Mouse (Mus musculus) MEL-GATA-1-ER (cell line): Measurements from ENCODE around the gene Osbpl11.
"Not testable (repeated sequence)": the region's sequence is repeated elsewhere in the genome, so short reads cannot be mapped to it uniquely, and the experiment has no call there.

Experiments used
- DNase-seq: peaks from one replicate; pipeline ENCODE4 v3.0.0-alpha.2; 2012; ENCODE audit warnings: low read depth; ENCODE audit errors: extremely low read depth

Osbpl11 gene

GRCm38 (mm10) chr16:33184901-33185260 is at the start of gene Osbpl11:
Gene Osbpl11, plus strand, starts transcription at chr16:33185071.
- peak; percentile 84 for DNase-seq

- DNase-seq = no peak
Measured at GRCm38 (mm10) chr16:33135167-33135566, 49.7 kb upstream of the Osbpl11 start.

DNA sequence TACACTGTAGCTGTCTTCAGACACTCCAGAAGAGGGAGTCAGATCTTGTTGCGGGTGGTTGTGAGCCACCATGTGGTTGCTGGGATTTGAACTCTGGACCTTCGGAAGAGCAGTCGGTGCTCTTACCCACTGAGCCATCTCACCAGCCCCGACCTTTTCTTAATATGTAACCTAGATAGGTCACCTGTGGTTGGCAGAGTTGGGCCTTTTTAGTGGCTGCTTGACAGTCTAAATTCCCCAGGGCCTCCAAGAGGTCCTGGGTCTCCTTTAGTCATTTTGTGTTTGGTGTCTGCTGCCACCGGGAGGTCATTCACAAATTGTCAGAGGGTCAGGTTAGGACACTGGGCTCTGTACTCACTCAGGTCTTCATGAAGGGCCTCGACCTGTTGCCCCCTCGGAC is 45.8 kb upstream of the Osbpl11 start:
- DNase-seq = not testable (repeated sequence)

DNA sequence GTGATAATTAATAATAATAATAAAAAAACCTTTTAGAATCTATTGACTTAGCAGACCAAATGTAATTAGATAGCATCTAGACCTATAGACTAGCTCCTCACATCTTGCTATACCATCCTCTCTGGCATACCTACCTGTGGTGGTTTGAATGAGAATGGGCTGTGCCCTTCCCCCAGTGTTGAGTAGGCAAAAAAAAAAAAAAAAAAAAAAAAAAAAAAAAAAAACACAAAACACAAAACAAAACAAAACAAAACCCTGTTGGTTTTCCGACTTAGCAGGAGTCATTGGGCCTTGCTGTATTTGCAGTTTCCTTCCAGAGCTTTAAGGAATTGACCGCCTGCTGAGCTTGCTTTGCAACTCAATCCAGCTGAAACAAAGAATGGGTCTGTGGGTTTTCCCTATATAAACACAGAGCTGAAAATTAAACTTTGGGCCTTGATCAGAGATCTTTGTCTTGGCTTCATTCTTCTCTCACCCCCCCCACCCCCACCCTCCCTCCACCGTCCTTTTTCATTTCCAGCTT is 43.1 kb upstream of the Osbpl11 start:
- DNase-seq = no peak

DNA sequence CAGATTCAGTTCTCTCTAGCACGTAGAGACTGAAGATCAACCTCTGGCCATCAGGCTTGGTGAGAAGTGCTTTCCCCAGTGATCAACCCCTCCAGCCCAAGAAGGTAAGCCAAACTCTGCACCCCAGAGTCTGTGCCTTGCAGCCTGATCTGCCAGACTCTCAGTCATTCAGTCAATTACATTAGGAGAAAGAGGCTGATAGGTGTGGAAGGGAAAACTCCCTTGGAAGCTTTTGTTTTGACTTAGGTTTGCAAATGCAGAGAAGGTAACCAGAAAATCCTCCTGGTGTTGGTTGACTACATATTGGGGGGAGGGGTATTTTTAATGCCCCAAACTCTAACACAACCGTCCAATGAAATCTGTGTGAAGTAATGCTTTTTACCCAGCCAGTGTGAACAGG is 41.4 kb upstream of the Osbpl11 start:
- no peak for DNase-seq

GRCm38 (mm10) chr16:33146185-33146584 is 38.7 kb upstream of the Osbpl11 start:
- no peak for DNase-seq

- no peak for DNase-seq
Measured at GRCm38 (mm10) chr16:33148135-33148534, 36.7 kb upstream of the Osbpl11 start.

- not testable (repeated sequence) for DNase-seq
Measured at GRCm38 (mm10) chr16:33150875-33151274, 34.0 kb upstream of the Osbpl11 start.

- DNase-seq = no peak
Measured at GRCm38 (mm10) chr16:33151558-33151957, 33.3 kb upstream of the Osbpl11 start.

DNA sequence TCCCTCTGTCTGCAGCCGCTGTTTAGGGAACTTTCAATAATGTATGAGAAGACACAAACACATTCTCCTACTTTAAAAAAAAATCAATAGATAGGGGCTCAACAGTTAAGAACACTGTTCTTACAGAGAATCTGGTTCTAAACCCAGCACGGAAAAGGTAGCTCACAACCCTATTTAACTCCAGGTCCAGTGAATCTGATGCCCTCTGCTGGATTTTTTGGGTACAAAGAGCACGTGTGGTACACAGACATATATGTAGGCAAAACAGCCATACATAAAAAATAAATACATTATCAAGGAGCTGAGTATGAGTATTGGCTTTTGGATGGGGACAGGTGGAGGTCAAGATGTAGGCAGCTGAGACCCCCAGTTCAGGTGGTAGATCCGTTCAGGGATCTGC is 29.9 kb upstream of the Osbpl11 start:
- DNase-seq = peak; percentile 55

DNA sequence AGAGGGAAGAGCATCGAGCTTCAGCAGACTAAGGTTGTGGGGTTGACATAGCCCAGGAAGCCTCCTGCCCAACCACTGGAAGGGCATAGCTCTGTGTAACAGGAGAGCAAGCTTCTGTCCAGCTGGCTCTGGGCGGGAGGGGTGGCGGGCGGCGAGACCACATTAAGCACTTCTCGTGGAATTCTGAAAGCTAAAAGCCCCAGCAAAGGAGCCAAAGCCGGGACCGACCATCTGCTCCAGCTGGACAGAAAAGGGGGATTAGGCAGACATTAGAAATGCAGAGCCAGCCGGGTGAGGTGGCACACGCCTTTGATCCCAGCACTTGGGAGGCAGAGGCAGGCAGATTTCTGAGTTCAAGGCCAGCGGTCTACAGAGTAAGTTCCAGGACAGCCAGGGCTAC is 26.9 kb upstream of the Osbpl11 start:
- no peak for DNase-seq

DNA sequence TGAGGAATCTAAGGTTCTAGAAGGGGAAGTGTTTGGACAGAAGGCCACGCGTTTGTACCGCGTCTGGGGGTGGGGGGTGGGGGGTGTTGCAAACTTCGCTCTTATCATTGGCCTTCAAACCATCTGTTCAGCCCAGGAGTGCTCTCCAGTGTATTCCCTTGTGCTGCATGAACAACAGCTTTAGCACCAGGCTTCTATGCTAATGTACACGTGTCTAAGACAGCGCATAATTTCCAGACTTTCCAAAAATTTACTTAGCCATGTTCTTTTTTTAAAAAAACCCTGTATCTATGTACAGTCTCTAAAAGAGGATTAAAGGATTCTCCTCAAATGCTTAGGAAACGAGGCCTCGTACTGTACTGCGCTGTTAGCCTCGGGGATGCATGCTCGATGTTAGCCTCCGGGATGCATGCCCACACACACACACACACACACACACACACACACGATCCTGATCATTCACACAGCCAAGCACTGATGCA is 26.2 kb upstream of the Osbpl11 start:
- peak; percentile 74 for DNase-seq

DNA sequence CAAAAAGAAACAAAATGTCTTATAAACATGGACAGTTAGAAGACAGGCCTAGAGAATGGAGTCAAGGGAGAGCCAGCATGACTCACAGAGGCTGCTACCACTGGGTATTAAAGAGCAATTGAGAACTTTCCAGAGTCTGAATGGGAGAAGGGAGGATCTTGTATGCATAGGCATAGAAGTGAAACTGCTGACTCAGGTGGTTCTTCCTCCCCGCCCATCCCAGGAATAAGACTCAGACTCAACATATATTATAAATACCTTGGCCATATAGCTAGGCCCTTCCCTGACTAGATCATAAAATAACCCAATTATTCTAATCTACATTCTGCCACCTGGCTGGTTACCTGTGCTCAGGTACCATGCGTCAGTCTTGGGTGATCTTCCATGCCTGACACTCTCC is 25.5 kb upstream of the Osbpl11 start:
- DNase-seq = no peak

GRCm38 (mm10) chr16:33163330-33164090 is 21.4 kb upstream of the Osbpl11 start:
- no peak for DNase-seq

GRCm38 (mm10) chr16:33166284-33166683 is 18.6 kb upstream of the Osbpl11 start:
- DNase-seq = peak; percentile 73

DNA sequence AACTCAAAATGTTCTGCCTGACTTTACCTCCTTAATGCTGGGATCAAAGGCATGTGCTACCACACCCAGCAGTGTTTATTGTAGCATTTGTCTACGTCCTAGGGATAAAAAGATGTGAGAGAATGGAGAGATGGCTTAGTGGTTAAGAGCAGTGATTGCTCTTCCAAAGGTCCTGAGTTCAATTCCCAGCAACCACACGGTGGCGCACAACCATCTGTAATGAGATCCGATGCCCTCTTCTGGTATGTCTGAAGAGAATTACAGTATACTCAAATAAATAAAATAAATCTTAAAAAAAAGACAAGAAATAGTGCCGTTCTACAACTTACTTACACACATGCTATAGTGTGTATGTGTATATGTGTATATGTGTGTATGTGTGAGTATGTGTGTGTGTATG is 17.3 kb upstream of the Osbpl11 start:
- no peak for DNase-seq

GRCm38 (mm10) chr16:33169471-33170034 is 15.3 kb upstream of the Osbpl11 start:
- no peak for DNase-seq

- DNase-seq = no peak
Measured at GRCm38 (mm10) chr16:33170716-33171587, 13.9 kb upstream of the Osbpl11 start.

- no peak for DNase-seq
Measured at GRCm38 (mm10) chr16:33171800-33172199, 13.1 kb upstream of the Osbpl11 start.

GRCm38 (mm10) chr16:33173151-33173550 is 11.7 kb upstream of the Osbpl11 start:
- DNase-seq = no peak

DNA sequence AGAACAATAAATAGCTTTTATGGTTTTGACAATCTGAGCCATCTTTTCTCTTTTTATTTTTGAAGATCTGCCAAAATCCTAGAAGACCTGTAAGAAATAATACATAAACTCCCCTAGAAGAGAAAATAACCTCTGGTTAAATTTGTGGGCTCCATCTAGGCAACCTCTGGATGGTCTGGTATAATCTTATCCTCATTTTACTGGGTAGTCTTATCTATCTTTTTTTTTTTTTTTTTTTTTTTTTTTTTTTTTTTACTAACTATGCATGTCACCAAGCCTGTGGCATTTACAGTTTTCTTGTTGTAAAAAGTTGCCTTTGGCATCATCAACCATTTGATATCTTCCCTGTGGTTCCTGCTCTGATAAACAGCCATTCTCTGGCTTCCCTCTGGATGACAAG is 10.2 kb upstream of the Osbpl11 start:
- no peak for DNase-seq

DNA sequence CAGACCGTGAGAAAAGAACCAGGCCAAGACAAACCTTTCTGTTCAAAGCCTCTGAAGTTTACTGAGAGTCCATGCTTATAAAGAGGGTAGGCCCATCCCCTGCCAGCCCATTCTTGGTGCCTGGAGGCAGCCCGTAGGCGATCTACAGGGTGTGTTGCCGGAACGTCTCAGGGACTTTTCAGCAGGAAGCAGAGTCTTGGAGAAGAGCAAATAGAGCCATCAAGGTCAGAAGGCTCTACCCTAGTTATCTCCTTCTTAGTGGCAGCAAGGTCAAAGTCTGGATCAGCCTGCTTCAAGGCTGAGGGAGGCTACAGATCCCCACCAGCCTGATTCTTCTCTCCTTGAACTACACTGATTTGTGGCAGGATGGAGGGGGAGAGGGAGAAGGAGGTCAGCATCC is 8.0 kb upstream of the Osbpl11 start:
- not testable (repeated sequence) for DNase-seq
